Mouse (Mus musculus): ENCODE data around the gene Snapc2.
A peak's percentile ranks its signal among the peaks of the same experiment; 100 is the strongest.

Snapc2 gene

GRCm38 (mm10) chr8:4265160-4265914 is 12.5 kb downstream of the Snapc2 start:
- no peak for DNase-seq (ENCODE audit: low spot score in 2 of 2)

DNA sequence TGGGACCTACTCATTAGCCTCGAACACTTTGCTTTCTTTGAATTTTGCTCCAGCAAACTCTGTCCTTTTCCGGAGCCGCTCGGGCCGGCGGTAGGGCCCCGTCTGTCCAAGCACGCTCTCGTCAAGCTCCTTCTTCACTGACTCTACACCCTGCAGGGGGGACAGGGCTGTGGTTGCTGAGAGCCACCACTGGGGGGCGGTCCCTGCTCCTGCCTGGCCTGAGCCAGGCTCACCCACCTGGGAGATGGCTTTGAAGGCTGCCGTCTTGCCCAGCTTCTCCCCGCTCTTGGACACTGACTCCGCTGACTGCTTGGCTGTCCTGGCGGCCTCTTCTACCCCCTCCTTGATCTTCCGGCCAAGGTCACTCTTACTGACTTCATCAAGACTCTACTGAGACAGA is 14.7 kb downstream of the Snapc2 start:
- DNase-seq (ENCODE audit: low spot score in 2 of 2), result no peak

DNA sequence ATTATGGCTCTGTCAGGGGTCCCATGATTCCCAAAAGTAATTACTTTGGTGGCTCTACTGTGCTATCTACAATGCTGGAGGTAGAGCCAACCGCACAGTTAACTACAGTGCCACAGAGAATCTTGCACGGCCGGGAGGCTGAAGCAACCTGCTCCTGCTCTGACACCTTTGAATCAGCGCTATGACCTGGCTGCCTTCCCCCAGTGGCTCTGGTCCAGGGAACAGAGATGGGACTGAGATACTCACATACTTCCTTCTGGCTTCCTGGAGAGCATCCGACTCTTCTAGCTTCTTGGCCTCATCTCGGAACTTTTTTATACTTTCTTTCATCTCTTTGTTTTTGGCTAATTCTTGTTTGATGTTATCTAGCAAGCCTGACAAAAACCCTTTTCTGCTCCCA is 16.7 kb downstream of the Snapc2 start:
- DNase-seq (ENCODE audit: low spot score in 2 of 2), result no peak

- peak; percentile 90 to 92 for DNase-seq (ENCODE audit: low spot score in 2 of 2)
Observed at GRCm38 (mm10) chr8:4275275-4276110, 22.6 kb downstream of the Snapc2 start, which contains the start of gene Timm44. Gene Timm44, minus strand, starts transcription at chr8:4275913.

DNA sequence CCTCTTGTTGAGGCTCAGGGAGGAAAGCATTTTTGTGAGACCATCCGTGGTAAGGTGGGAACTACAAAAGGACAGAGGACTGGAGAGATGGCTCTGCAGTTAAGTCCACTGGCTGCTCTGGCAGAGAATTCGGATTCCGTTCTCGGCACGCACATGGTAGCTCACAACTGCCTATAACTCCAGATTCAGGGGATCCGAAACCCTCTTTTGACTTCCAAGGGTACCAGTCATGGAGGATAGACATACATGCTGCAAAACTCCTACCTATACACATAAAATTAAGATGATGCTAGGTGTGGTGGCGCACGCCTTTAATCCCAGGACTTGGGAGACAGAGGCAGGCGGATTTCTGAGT is 23.2 kb downstream of the Snapc2 start:
- DNase-seq (ENCODE audit: low spot score in 2 of 2), result no peak

GRCm38 (mm10) chr8:4292738-4293137 is 39.9 kb downstream of the Snapc2 start:
- DNase-seq (ENCODE audit: low spot score in 2 of 2), result no peak

GRCm38 (mm10) chr8:4297822-4298221 is 44.9 kb downstream of the Snapc2 start:
- no peak for DNase-seq (ENCODE audit: low spot score in 2 of 2)

- no peak for DNase-seq (ENCODE audit: low spot score in 2 of 2)
Observed at GRCm38 (mm10) chr8:4304124-4304547, 51.3 kb downstream of the Snapc2 start.
